Mouse (Mus musculus) brain, embryonic 14.5 days (tissue): ENCODE measurements around the gene Mknk1.

Source experiments
- CTCF ChIP-seq: fragments of 200-500 bp; IDR thresholded peaks from 2 replicates; pipeline ENCODE4 v1.5.1; 2012; ENCODE audit warnings: inconsistent platforms, mild to moderate bottlenecking, moderate library complexity, borderline replicate concordance; ENCODE audit not compliant: insufficient read depth, insufficient read length; ENCODE audit errors: extremely low read depth
- POLR2A ChIP-seq: fragments of 200-500 bp; IDR thresholded peaks from 2 replicates; pipeline ENCODE4 v1.6.1; 2012; ENCODE audit warnings: mild to moderate bottlenecking, inconsistent platforms, borderline replicate concordance; ENCODE audit not compliant: poor library complexity, insufficient read depth, insufficient read length, severe bottlenecking; ENCODE audit errors: extremely low read depth

GRCm38 (mm10) chr4:115821431-115821830 is 17.6 kb upstream of the Mknk1 start:
- TF ChIP-seq CTCF (no peak), POLR2A (no peak)
